Mouse (Mus musculus) bone marrow macrophage, adult 2 months (primary cell): ENCODE measurements around the gene Zan.

Source experiments
- CTCF ChIP-seq: IDR thresholded peaks from 2 replicates; pipeline ENCODE4 v1.5.1; 2012; ENCODE audit warnings: low read depth, mild to moderate bottlenecking, low read length, moderate library complexity
- POLR2A ChIP-seq: IDR thresholded peaks from 2 replicates; pipeline ENCODE4 v1.6.1; 2012; ENCODE audit warnings: mild to moderate bottlenecking, low read depth, low read length, borderline replicate concordance

GRCm38 (mm10) chr5:137409451-137409850 lies 67.4 kb downstream of the Zan start:
- no peak for TF ChIP-seq POLR2A
- TF ChIP-seq CTCF: no peak
